Mouse (Mus musculus) kidney, embryonic 16.5 days (tissue): ENCODE measurements at regions not wholly inside any gene's neighbourhood (a gene's known extent, or its start where the extent isn't known, plus 50 kb on each side); places are given as distances from the start of the nearest gene placed in this dataset.

Experiments used
- ATAC-seq: fragments of 200-750 bp; cut with Nextera tagmentation; 2 replicates; pipeline ENCODE4 v1.8.0; 2017; ENCODE audit warnings: moderate TSS enrichment; ENCODE audit not compliant: low FRiP score, low TSS enrichment
- H3K27ac ChIP-seq: fragments of 300-500 bp; sonication (generic); 2 replicates; pipeline ENCODE4 v1.5.1; 2014; ENCODE audit warnings: low read length
- H3K27me3 ChIP-seq: fragments of 300-500 bp; sonication (generic); 2 replicates; pipeline ENCODE4 v1.6.1; 2014; ENCODE audit warnings: low read length, control low read depth, mixed read lengths; ENCODE audit not compliant: insufficient read depth
- H3K36me3 ChIP-seq: fragments of 300-500 bp; sonication (generic); 2 replicates; pipeline ENCODE4 v1.6.1; 2014; ENCODE audit warnings: low read length, control low read depth, mixed read lengths; ENCODE audit not compliant: insufficient read depth
- H3K4me1 ChIP-seq: fragments of 300-500 bp; sonication (generic); 2 replicates; pipeline ENCODE4 v1.6.1; 2014; ENCODE audit warnings: low read length, control low read depth, mixed read lengths; ENCODE audit not compliant: insufficient read depth
- H3K4me2 ChIP-seq: fragments of 300-500 bp; sonication (generic); replicated peaks from 2 replicates; pipeline ENCODE4 v1.6.1; 2014; ENCODE audit warnings: low read depth, low read length
- H3K4me3 ChIP-seq: fragments of 300-500 bp; sonication (generic); 2 replicates; pipeline ENCODE4 v1.5.1; 2014; ENCODE audit warnings: mild to moderate bottlenecking, low read length
- H3K9ac ChIP-seq: fragments of 300-500 bp; sonication (generic); replicated peaks from 2 replicates; pipeline ENCODE4 v1.6.1; 2014; ENCODE audit warnings: low read length
- H3K9me3 ChIP-seq: fragments of 300-500 bp; sonication (generic); 2 replicates; pipeline ENCODE4 v1.6.1; 2016; ENCODE audit warnings: low read length, control low read depth
- WGBS: fragments of 180-500 bp; shearing (Covaris S2); extraction: QIAGEN DNeasy Blood & Tissue Kit; methylation state at CpG from one replicate; pipeline ENCODE4 v1.1.7; 2014; 5-methylcytosine and 5-hydroxymethylcytosine counted together

DNA sequence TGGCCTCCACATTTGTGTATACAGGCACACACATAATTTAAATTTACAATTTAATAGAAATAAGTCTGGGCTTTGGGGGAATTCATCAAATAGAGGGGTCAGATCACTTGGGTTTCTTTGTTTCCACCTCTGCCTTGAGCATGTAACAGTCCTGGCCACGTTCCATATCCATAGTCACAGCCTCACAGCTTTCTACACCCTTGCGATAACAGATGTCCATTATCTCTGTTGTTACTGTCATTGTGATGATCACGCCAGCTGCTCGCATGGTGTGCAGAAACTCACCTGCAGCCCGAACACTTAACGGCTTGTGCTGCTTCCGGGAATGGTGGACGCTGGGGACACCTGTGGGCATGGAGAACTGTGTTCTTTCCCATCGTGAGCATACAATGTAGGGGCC lies 163.4 kb downstream of the Cdh26 start:
- Histone ChIP-seq H3K9me3 (no peaks in the 10 kb centered on the region), H3K36me3 (no peaks in the 10 kb centered on the region), H3K27ac (no peak overlapping the region), H3K27me3 (no peaks in the 10 kb centered on the region), H3K4me3 (no peak overlapping the region), H3K4me1 (peaks cover 25% of the 10 kb centered on the region), H3K9ac (no peak overlapping the region), H3K4me2 (no peak overlapping the region)
- 69% methylated on average over 9 of the region's 9 CpGs for WGBS
- ATAC-seq: no peak

GRCm38 (mm10) chr2:178594177-178594576 lies 163.8 kb downstream of the Cdh26 start:
- Histone ChIP-seq H3K9me3 (no peaks in the 10 kb centered on the region), H3K9ac (no peak overlapping the region), H3K36me3 (no peaks in the 10 kb centered on the region), H3K4me2 (no peak overlapping the region), H3K4me3 (no peak overlapping the region), H3K4me1 (peaks cover 25% of the 10 kb centered on the region), H3K27me3 (no peaks in the 10 kb centered on the region), H3K27ac (no peak overlapping the region)
- WGBS: 20% methylated on average over 6 of the region's 6 CpGs
- ATAC-seq: no peak

DNA sequence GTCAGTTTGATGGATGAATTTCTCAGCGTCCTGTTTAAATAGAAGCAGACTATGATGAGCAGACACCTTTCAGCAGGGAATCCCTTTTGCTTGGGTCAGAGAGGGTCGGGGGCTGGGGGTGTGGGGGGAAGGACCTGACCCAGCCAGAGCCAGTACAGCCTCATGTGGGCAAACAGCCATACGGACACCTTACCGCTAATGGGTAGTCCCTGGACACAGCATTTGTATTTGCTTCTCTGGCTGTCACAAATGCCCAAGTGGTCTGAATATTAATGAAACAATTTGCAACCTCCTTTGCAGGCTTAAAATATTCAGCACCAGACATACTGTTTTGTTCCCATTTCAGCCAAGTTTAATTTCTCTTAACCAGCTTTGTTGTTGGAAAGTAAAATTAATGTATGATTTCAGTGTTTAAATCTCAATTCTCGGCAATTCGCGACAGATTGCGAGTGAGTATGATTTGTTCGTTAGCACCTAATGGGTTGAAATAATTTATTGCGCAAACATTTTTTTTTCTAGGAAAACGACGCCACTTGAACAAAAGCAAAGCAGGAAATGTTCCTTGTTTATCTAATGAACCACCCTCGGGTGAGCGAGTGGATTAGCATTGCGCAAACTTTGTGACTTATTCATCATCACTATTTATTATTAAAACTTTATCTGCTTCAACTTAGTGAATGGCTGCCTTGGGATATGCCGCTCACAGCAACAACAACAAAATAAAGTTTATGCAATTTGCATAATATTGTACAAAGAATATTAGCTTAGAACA lies 166.2 kb downstream of the Cdh26 start:
- WGBS: 36% methylated on average over 16 of the region's 16 CpGs
- ATAC-seq: no peak
- Histone ChIP-seq H3K9me3 (no peaks in the 10 kb centered on the region), H3K4me1 (peaks cover 25% of the 10 kb centered on the region), H3K36me3 (no peaks in the 10 kb centered on the region), H3K4me3 (no peak overlapping the region), H3K4me2 (no peak overlapping the region), H3K27ac (no peak overlapping the region), H3K27me3 (no peaks in the 10 kb centered on the region), H3K9ac (no peak overlapping the region)

- no peaks in the 10 kb centered on the region for H3K9me3 ChIP-seq
- H3K4me2 ChIP-seq: no peak overlapping the region
- H3K27ac ChIP-seq: no peak overlapping the region
- peak; percentile 49; the same call in 1 of the 2 replicates for ATAC-seq
- H3K27me3 ChIP-seq: no peaks in the 10 kb centered on the region
- H3K4me3 ChIP-seq: no peak overlapping the region
- peaks cover 25% of the 10 kb centered on the region for H3K4me1 ChIP-seq
- 31% methylated on average over 7 of the region's 7 CpGs for WGBS
- no peak overlapping the region for H3K9ac ChIP-seq
- H3K36me3 ChIP-seq: no peaks in the 10 kb centered on the region
Measured at GRCm38 (mm10) chr2:178597084-178597470, 166.7 kb downstream of the Cdh26 start.

GRCm38 (mm10) chr2:178598371-178598770 lies 168.0 kb downstream of the Cdh26 start:
- no peak for ATAC-seq
- H3K4me1 ChIP-seq: peaks cover 25% of the 10 kb centered on the region
- no peak overlapping the region for H3K27ac ChIP-seq
- H3K4me3 ChIP-seq: no peak overlapping the region
- no peaks in the 10 kb centered on the region for H3K36me3 ChIP-seq
- no peaks in the 10 kb centered on the region for H3K9me3 ChIP-seq
- no peak overlapping the region for H3K9ac ChIP-seq
- H3K27me3 ChIP-seq: no peaks in the 10 kb centered on the region
- no peak overlapping the region for H3K4me2 ChIP-seq
- 96% methylated on average over 5 of the region's 5 CpGs for WGBS

DNA sequence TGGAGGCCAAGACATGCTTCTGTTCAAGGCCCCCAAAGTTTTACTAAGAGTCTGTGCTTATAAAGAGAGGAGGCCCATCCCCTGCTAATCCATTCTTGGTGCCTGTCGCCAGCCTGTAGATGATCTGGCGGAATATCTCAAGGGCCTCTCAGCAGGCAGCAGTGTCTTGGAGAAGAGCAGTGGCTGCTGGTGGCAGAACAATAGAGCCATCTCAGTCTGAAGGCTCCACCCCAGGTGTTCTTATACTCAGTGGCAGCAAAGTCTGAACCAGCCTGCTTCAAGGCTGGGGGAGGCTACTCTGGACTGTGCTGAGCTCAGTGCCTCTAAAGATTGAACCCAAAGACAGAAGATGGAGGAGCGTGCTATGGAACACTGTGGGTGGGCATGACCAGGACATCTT lies 168.5 kb downstream of the Cdh26 start:
- H3K4me2 ChIP-seq: no peak overlapping the region
- no peaks in the 10 kb centered on the region for H3K9me3 ChIP-seq
- ATAC-seq: no peak
- no peak overlapping the region for H3K4me3 ChIP-seq
- no peaks in the 10 kb centered on the region for H3K27me3 ChIP-seq
- H3K4me1 ChIP-seq: peaks cover 24% of the 10 kb centered on the region
- WGBS: 93% methylated on average over 3 of the region's 3 CpGs
- no peak overlapping the region for H3K9ac ChIP-seq
- no peaks in the 10 kb centered on the region for H3K36me3 ChIP-seq
- H3K27ac ChIP-seq: no peak overlapping the region

GRCm38 (mm10) chr2:178603443-178603842 lies 173.1 kb downstream of the Cdh26 start:
- H3K27me3 ChIP-seq: no peaks in the 10 kb centered on the region
- no peaks in the 10 kb centered on the region for H3K36me3 ChIP-seq
- H3K9ac ChIP-seq: no peak overlapping the region
- no peak for ATAC-seq
- H3K4me2 ChIP-seq: no peak overlapping the region
- WGBS: 70% methylated on average over 2 of the region's 2 CpGs
- peaks cover 5% of the 10 kb centered on the region; the same call in 1 of the 2 replicates for H3K4me1 ChIP-seq
- H3K9me3 ChIP-seq: no peaks in the 10 kb centered on the region
- H3K27ac ChIP-seq: no peak overlapping the region
- H3K4me3 ChIP-seq: no peak overlapping the region

DNA sequence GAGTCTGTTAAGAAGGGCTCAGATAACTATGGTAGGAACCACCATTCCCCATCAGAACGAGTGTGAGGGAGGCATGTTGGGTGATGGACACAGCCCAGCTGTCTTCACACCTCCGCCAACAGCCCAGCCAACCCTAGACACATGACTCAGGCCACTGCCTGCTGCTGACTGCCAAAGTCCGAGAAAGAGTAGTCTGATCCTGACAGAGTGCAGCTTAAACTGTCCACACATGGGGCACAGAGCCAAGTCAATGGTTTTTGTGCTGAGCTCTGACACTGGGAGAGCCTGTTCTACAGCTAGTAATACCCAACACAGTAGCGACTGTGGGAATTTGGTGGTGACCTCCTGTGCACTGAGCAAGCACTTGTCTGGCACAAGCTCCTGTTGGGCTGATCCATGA lies 176.4 kb downstream of the Cdh26 start:
- Histone ChIP-seq H3K4me1 (peaks cover 24% of the 10 kb centered on the region), H3K4me3 (no peak overlapping the region), H3K27ac (no peak overlapping the region), H3K36me3 (no peaks in the 10 kb centered on the region), H3K9me3 (no peaks in the 10 kb centered on the region), H3K4me2 (no peak overlapping the region), H3K27me3 (no peaks in the 10 kb centered on the region), H3K9ac (no peak overlapping the region)
- ATAC-seq: peak; percentile 82
- 30% methylated on average over 4 of the region's 4 CpGs for WGBS

GRCm38 (mm10) chr2:178610211-178610975 lies 180.1 kb downstream of the Cdh26 start:
- no peaks in the 10 kb centered on the region for H3K27me3 ChIP-seq
- peak overlapping the region; percentile 64 for H3K27ac ChIP-seq
- H3K4me3 ChIP-seq: no peak overlapping the region
- peaks cover 37% of the 10 kb centered on the region for H3K4me1 ChIP-seq
- H3K9me3 ChIP-seq: no peaks in the 10 kb centered on the region
- H3K4me2 ChIP-seq: peak overlapping the region; percentile 16
- H3K9ac ChIP-seq: no peak overlapping the region
- H3K36me3 ChIP-seq: no peaks in the 10 kb centered on the region
- peak; percentile 46; the same call in 1 of the 2 replicates for ATAC-seq
- WGBS: 22% methylated on average over 18 of the region's 18 CpGs

GRCm38 (mm10) chr2:178614761-178615160 lies 184.4 kb downstream of the Cdh26 start:
- no peak for ATAC-seq
- 46% methylated on average over 7 of the region's 7 CpGs for WGBS
- Histone ChIP-seq H3K36me3 (no peaks in the 10 kb centered on the region), H3K27me3 (no peaks in the 10 kb centered on the region), H3K4me3 (no peak overlapping the region), H3K4me2 (no peak overlapping the region), H3K9ac (no peak overlapping the region), H3K4me1 (peaks cover 31% of the 10 kb centered on the region), H3K9me3 (no peaks in the 10 kb centered on the region), H3K27ac (no peak overlapping the region)
